In genomic region chr2:178413481-178414260, GRCm38 (mm10) we compare ENCODE assay signal across 8 mouse cellular contexts. TPM values are rescaled to one million over a fixed set of nuclear protein-coding genes. Genes with fewer than 3 reads are reported as not detected.
DNase-seq lines count a peak whose midpoint lies in the region; ATAC-seq and TF ChIP-seq lines count a peak whose summit lies in the region.

No protein-coding gene starts in this region.

- H3K4me1 ChIP-seq in lung, postnatal 0 days (ENCODE audit: insufficient read depth, low read depth, low read length), result peaks cover 7% of the 10 kb centered on the region
- peaks cover 13% of the 10 kb centered on the region for H3K4me1 ChIP-seq in midbrain, embryonic 11.5 days (ENCODE audit: control insufficient read depth, insufficient read depth, low read length)

- H3K4me2 ChIP-seq in lung, postnatal 0 days (replicated peaks; ENCODE audit: low read depth, low read length), result peak overlapping the region; percentile 95
- peak overlapping the region; percentile 93 for H3K4me2 ChIP-seq in midbrain, embryonic 11.5 days

- H3K27ac ChIP-seq in lung, postnatal 0 days (ENCODE audit: low read length), result peak overlapping the region; percentile 38; the same call in 1 of the 2 replicates
- H3K27ac ChIP-seq in midbrain, embryonic 11.5 days (ENCODE audit: low read depth, low read length), result no peak overlapping the region

- H3K9me3 ChIP-seq in lung, postnatal 0 days (ENCODE audit: low read length), result no peaks in the 10 kb centered on the region
- H3K9me3 ChIP-seq in midbrain, embryonic 11.5 days (ENCODE audit: control insufficient read depth, low read length), result no peaks in the 10 kb centered on the region

- ATAC-seq in lung, postnatal 0 days, result no peak
- peak; percentile 45 for ATAC-seq in midbrain, embryonic 11.5 days (ENCODE audit: low FRiP score)

- TF ChIP-seq EP300 in lung, postnatal 0 days (IDR thresholded peaks at IDR 0.05), result no peak

- H3K9ac ChIP-seq in lung, postnatal 0 days (replicated peaks; ENCODE audit: low read depth), result peak overlapping the region; percentile 16
- H3K9ac ChIP-seq in midbrain, embryonic 11.5 days (ENCODE audit: low read length), result peak overlapping the region; percentile 62

- no peak for TF ChIP-seq CTCF in lung, postnatal 0 days (IDR thresholded peaks at IDR 0.05)

- peak overlapping the region; percentile 67 for H3K4me3 ChIP-seq in lung, postnatal 0 days (ENCODE audit: low read depth, low read length)
- H3K4me3 ChIP-seq in midbrain, embryonic 11.5 days (ENCODE audit: low read depth, low read length), result peak overlapping the region; percentile 69

- no peaks in the 10 kb centered on the region for H3K36me3 ChIP-seq in lung, postnatal 0 days (ENCODE audit: insufficient read depth, low read length)
- no peaks in the 10 kb centered on the region for H3K36me3 ChIP-seq in midbrain, embryonic 11.5 days (ENCODE audit: control insufficient read depth, insufficient read depth, low read length)

- DNase-seq in lung, postnatal 0 days (ENCODE audit: low spot score), result no peak
- DNase-seq in lung, postnatal 14 days, result no peak
- DNase-seq in cerebellum, adult 8-10 months, result peak; percentile 17
- peak; percentile 44 to 57 for DNase-seq in heart, adult 18-20 months
- peak; percentile 41 to 63 for DNase-seq in kidney, postnatal 4 days
- peak; percentile 92 for DNase-seq in midbrain, embryonic 11.5 days (ENCODE audit: low spot score, missing footprints)
- DNase-seq in ovary, postnatal 36 days (ENCODE audit: low spot score), result no peak
- DNase-seq in thymus, postnatal 4 days, result no peak

- 0 out of 2 replicates have a peak, but pooled peaks cover 2% of the 10 kb centered on the region for H3K27me3 ChIP-seq in lung, postnatal 0 days (replicated peaks; ENCODE audit: insufficient read depth, low read length)
- H3K27me3 ChIP-seq in midbrain, embryonic 11.5 days (ENCODE audit: control insufficient read depth, insufficient read depth, low read length), result peaks cover 12% of the 10 kb centered on the region

- 16% methylated on average over 63 of the region's 75 CpGs for WGBS in lung, postnatal 0 days
- 16% methylated on average over 75 of the region's 75 CpGs for WGBS in midbrain, embryonic 11.5 days

RNA-seq across cellular contexts. Expression of gene Ppp1r3d, which starts 0.6 kb away (rescaled TPM):
- polyA plus RNA-seq in lung, postnatal 0 days (2015; fragmentation: Nextera tagmentation; extraction: Ambion mirVana), result 3.5 and 4.2 TPM in 2 replicates
- total RNA-seq in heart, adult 18-20 months (2021), result 10 to 100 TPM; 10.0 to 10.1 TPM
- polyA plus RNA-seq in midbrain, embryonic 11.5 days (2014; fragmentation: Nextera tagmentation; extraction: Ambion mirVana), result 0.98 and 1.1 TPM in 2 replicates

RNA-seq across cellular contexts. Expression of gene Fam217b, which starts 0.7 kb away (rescaled TPM):
- 3.5 and 4.2 TPM in 2 replicates for polyA plus RNA-seq in lung, postnatal 0 days (2015; fragmentation: Nextera tagmentation; extraction: Ambion mirVana)
- 10 to 100 TPM in 1 of 2 experiments, 1 to 10 TPM in 1; 9.1 to 11.4 TPM for total RNA-seq in heart, adult 18-20 months (2021)
- 1.2 and 1.6 TPM in 2 replicates for polyA plus RNA-seq in midbrain, embryonic 11.5 days (2014; fragmentation: Nextera tagmentation; extraction: Ambion mirVana)

RNA-seq across cellular contexts. Expression of gene Sycp2, which starts 6.2 kb away (rescaled TPM):
- polyA plus RNA-seq in lung, postnatal 0 days (2015; fragmentation: Nextera tagmentation; extraction: Ambion mirVana), result 0.10 and 0.15 TPM in 2 replicates
- total RNA-seq in heart, adult 18-20 months (2021), result 1 to 10 TPM in 1 of 2 experiments, under 1 TPM in 1; 0.67 to 1.1 TPM
- polyA plus RNA-seq in midbrain, embryonic 11.5 days (2014; fragmentation: Nextera tagmentation; extraction: Ambion mirVana), result not detected in 2 replicates

RNA-seq across cellular contexts. Expression of gene Cdh26, which starts 16.7 kb away (rescaled TPM):
- polyA plus RNA-seq in lung, postnatal 0 days (2015; fragmentation: Nextera tagmentation; extraction: Ambion mirVana), result 0.13 and 0.19 TPM in 2 replicates
- under 1 TPM in 1 of 2 experiments, not detected in 1; 0.44 TPM for total RNA-seq in heart, adult 18-20 months (2021)
- polyA plus RNA-seq in midbrain, embryonic 11.5 days (2014; fragmentation: Nextera tagmentation; extraction: Ambion mirVana), result 0.14 TPM in 1 of 2 replicates, not detected in the other

Comparison
In these comparisons a context has a peak if more than half of its experiments do, and no peak if none do; other contexts are left out.
1. DNase-seq: peak in cerebellum, adult 8-10 months (single experiment), heart, adult 18-20 months (2 of 2), kidney, postnatal 4 days (2 of 2) and midbrain, embryonic 11.5 days (single experiment); none in lung, postnatal 0 days (single experiment), lung, postnatal 14 days (single experiment), ovary, postnatal 36 days (single experiment) and thymus, postnatal 4 days (single experiment).